Mouse (Mus musculus) adrenal gland, adult 18-20 months (tissue): ENCODE results near the gene Ntrk3. TPM values are rescaled to one million over a fixed set of nuclear protein-coding genes. Genes with fewer than 3 reads are reported as not detected.

Experiments used
- DNase-seq, 2 experiments: peaks; one replicate each; pipeline ENCODE4 v3.0.0; 2021 to 2022; ENCODE audit warnings: low spot score in 2 of 2
- total RNA-seq, 2 experiments: library from RNA; stranded (reverse); gene quantifications; 1 replicate in 1 of 2; 2 replicates in 1 of 2; pipeline ENCODE4 v1.2.3; 2021

The Ntrk3 gene
- total RNA-seq, 2 experiments from 2014 or later = 27.1 to 57.3 TPM

- DNase-seq = no peak
These were observed 286.1 kb downstream of the Ntrk3 start for GRCm38 (mm10) chr7:78451666-78452065.

GRCm38 (mm10) chr7:78449909-78450592, 287.8 kb downstream of the Ntrk3 start:
- DNase-seq = no peak

- no peak for DNase-seq
These were observed 289.0 kb downstream of the Ntrk3 start for GRCm38 (mm10) chr7:78448841-78449240.

GRCm38 (mm10) chr7:78443373-78444036, 294.3 kb downstream of the Ntrk3 start:
- DNase-seq = no peak

- DNase-seq = no peak
These were observed 296.1 kb downstream of the Ntrk3 start for GRCm38 (mm10) chr7:78441706-78442105.

- no peak for DNase-seq
These were observed 296.9 kb downstream of the Ntrk3 start for GRCm38 (mm10) chr7:78440896-78441295.

- DNase-seq = no peak
These were observed 297.3 kb downstream of the Ntrk3 start for GRCm38 (mm10) chr7:78440476-78440875.

- no peak for DNase-seq
These were observed 298.3 kb downstream of the Ntrk3 start for GRCm38 (mm10) chr7:78439361-78440120.

- DNase-seq = no peak
These were observed 304.1 kb downstream of the Ntrk3 start for GRCm38 (mm10) chr7:78433617-78434144.

GRCm38 (mm10) chr7:78431611-78432010, 306.2 kb downstream of the Ntrk3 start:
- no peak for DNase-seq

- no peak for DNase-seq
These were observed 325.6 kb downstream of the Ntrk3 start for GRCm38 (mm10) chr7:78412172-78412571.

GRCm38 (mm10) chr7:78409970-78410369, 327.8 kb downstream of the Ntrk3 start:
- no peak for DNase-seq

- no peak for DNase-seq
These were observed 331.0 kb downstream of the Ntrk3 start for GRCm38 (mm10) chr7:78406641-78407291.

GRCm38 (mm10) chr7:78404481-78404880, 333.3 kb downstream of the Ntrk3 start:
- no peak for DNase-seq

GRCm38 (mm10) chr7:78402495-78402894, 335.3 kb downstream of the Ntrk3 start:
- DNase-seq = no peak

- DNase-seq = no peak
These were observed 337.6 kb downstream of the Ntrk3 start for GRCm38 (mm10) chr7:78400219-78400618.

GRCm38 (mm10) chr7:78398377-78398776, 339.4 kb downstream of the Ntrk3 start:
- no peak for DNase-seq

GRCm38 (mm10) chr7:78397215-78397614, 340.6 kb downstream of the Ntrk3 start:
- DNase-seq = no peak

- no peak for DNase-seq
These were observed 347.8 kb downstream of the Ntrk3 start for GRCm38 (mm10) chr7:78390019-78390418.

- DNase-seq = no peak
These were observed 349.7 kb downstream of the Ntrk3 start for GRCm38 (mm10) chr7:78388101-78388500.

- no peak for DNase-seq
These were observed 351.8 kb downstream of the Ntrk3 start for GRCm38 (mm10) chr7:78385971-78386370.
